Mouse (Mus musculus): ENCODE measurements around the gene Ttc34. TPM values are rescaled to one million over a fixed set of nuclear protein-coding genes. Genes with fewer than 3 reads are reported as not detected.

Gene Ttc34
- 1.9 TPM for polyA plus RNA-seq (2015; fragmentation: Illumina TruSeq; extraction: RNeasy Lipid Tissue Mini Kit (QIAGEN cat#74804); ENCODE audit: low read depth, low replicate concordance)

DNA sequence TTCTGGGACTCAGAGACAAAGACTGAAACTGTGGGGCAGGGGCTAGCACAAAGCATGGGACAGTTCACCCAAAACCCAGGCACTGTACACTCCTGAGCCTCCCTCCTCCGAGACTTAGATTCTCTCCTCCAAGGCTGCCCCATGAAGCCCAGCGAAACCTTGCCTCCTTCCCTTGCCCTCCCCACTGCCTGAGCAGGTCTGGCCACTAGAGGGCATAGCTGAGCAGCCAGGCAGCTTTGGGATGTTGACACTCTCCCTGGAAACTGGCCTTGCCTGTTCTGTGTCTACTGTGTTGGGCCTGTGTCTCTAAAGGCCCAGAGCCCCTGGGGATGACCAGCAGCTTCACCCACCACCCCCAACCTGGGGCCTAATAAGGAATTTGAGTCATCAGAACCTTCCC lies at the start of gene Ttc34:
Ttc34 (plus strand) TSS at position 290 of the 400 bp plus-strand sequence.

DNA sequence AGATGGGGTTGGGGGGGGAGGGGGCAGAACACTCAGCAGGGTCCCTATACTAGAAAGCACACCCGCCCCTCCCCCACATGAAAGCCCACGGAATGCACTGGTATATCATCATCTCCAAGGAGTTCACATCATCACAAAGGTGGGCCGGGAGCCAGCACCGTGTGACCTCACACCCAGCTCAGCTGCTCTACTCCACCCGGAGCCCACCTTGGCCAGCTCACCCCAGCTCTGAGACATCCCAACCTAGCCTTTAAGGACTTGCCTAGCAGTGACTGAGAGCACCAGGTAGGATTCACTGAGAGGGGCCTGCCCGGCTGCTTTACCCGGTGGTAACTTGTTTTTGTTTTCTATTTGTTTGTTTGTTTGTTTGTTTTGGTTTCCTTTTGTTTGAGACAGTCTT lies 32.2 kb downstream of the Ttc34 start, which contains the start of gene Mmel1:
Mmel1 (plus strand) TSS at position 146 of the 400 bp plus-strand sequence.

DNA sequence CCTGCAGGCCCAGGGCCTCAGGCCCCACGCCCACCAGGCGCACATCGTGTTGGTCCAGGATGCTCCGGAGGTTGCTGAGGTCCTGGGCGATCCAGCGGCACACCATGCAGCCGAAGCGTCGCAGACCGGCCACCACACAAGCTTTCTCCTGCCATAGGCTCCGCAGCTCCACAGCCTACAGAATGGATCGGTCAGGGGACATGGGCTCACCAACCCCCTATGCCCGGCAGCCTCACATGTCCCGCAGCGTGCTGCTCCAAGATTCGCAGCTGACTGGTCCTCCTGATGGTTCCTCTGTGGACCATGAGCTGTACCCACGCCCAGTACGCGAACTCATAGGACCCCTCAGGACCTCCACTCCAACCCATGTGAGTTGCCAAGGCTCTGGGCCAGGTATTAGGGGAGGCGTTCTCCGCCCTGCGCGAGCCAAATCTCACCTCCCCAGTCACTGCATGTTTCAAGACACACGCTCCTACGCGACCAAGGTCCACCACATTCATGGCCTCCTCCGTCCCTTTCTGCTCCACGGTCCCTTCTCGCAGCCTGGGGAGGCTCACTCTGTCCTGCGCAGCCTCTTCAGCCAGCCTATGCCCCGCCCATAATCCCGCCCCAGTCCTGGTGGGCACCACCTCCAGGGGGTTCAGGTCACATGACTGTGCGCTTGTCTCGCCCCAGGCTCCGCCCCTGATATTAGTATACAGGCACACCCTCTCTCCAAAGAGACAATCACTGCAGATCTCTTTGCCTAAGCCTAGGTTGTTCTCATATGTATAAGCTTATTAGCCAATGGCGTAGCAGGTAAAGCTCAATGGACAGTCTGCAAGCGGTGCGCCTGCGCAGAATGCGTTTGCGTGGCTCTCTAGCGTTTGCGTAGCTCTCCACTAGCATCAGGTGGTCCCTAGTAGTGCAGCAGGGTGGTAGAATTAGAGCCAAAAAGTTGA lies 61.5 kb downstream of the Ttc34 start, which contains the start of gene Fam213b:
Fam213b (minus strand) TSS at position 630 of the 941 bp plus-strand sequence.

Other genes with a start within 250 kb of the Ttc34 start
- gene Prdm16, start 200.6 kb upstream of the Ttc34 start, polyA plus RNA-seq (2015; fragmentation: Illumina TruSeq; extraction: RNeasy Lipid Tissue Mini Kit (QIAGEN cat#74804); ENCODE audit: low read depth, low replicate concordance): 6.3 TPM
- not detected for gene Actrt2, start 169.6 kb upstream of the Ttc34 start, polyA plus RNA-seq (2015; fragmentation: Illumina TruSeq; extraction: RNeasy Lipid Tissue Mini Kit (QIAGEN cat#74804); ENCODE audit: low read depth, low replicate concordance)
- 1.0 TPM for gene Mmel1, start 32.1 kb downstream of the Ttc34 start, polyA plus RNA-seq (2015; fragmentation: Illumina TruSeq; extraction: RNeasy Lipid Tissue Mini Kit (QIAGEN cat#74804); ENCODE audit: low read depth, low replicate concordance)
- 187 TPM for gene Fam213b, start 61.7 kb downstream of the Ttc34 start, polyA plus RNA-seq (2015; fragmentation: Illumina TruSeq; extraction: RNeasy Lipid Tissue Mini Kit (QIAGEN cat#74804); ENCODE audit: low read depth, low replicate concordance)
- 2.1 TPM for gene Tnfrsf14, start 91.1 kb downstream of the Ttc34 start, polyA plus RNA-seq (2015; fragmentation: Illumina TruSeq; extraction: RNeasy Lipid Tissue Mini Kit (QIAGEN cat#74804); ENCODE audit: low read depth, low replicate concordance)
- gene Hes5, start 123.5 kb downstream of the Ttc34 start, polyA plus RNA-seq (2015; fragmentation: Illumina TruSeq; extraction: RNeasy Lipid Tissue Mini Kit (QIAGEN cat#74804); ENCODE audit: low read depth, low replicate concordance): 18.1 TPM
- gene Pank4, start 126.7 kb downstream of the Ttc34 start, polyA plus RNA-seq (2015; fragmentation: Illumina TruSeq; extraction: RNeasy Lipid Tissue Mini Kit (QIAGEN cat#74804); ENCODE audit: low read depth, low replicate concordance): 40.8 TPM
- gene Plch2, start 219.3 kb downstream of the Ttc34 start, polyA plus RNA-seq (2015; fragmentation: Illumina TruSeq; extraction: RNeasy Lipid Tissue Mini Kit (QIAGEN cat#74804); ENCODE audit: low read depth, low replicate concordance): 45.2 TPM
- 14.3 TPM for gene Pex10, start 229.6 kb downstream of the Ttc34 start, polyA plus RNA-seq (2015; fragmentation: Illumina TruSeq; extraction: RNeasy Lipid Tissue Mini Kit (QIAGEN cat#74804); ENCODE audit: low read depth, low replicate concordance)
- 117 TPM for gene Rer1, start 248.9 kb downstream of the Ttc34 start, polyA plus RNA-seq (2015; fragmentation: Illumina TruSeq; extraction: RNeasy Lipid Tissue Mini Kit (QIAGEN cat#74804); ENCODE audit: low read depth, low replicate concordance)
- gene Morn1, start 249.1 kb downstream of the Ttc34 start, polyA plus RNA-seq (2015; fragmentation: Illumina TruSeq; extraction: RNeasy Lipid Tissue Mini Kit (QIAGEN cat#74804); ENCODE audit: low read depth, low replicate concordance): 8.5 TPM

Data from brain, adult 10 weeks (tissue).